Mouse (Mus musculus) megakaryocyte, embryonic 14.5 days (primary cell): ENCODE data around the gene Ubqln4.
A peak's percentile ranks its signal among the peaks of the same experiment; 100 is the strongest.

Experiments used
- FLI1 ChIP-seq: IDR thresholded peaks from 2 replicates; pipeline ENCODE4 v1.6.1; 2012; ENCODE audit warnings: low read length, inconsistent platforms, mixed read lengths
- GATA1 ChIP-seq: IDR thresholded peaks from 3 replicates; pipeline ENCODE4 v1.6.1; 2012; ENCODE audit warnings: mixed read lengths, low read length, inconsistent platforms, borderline replicate concordance

- TF ChIP-seq GATA1: no peak
- TF ChIP-seq FLI1: peak; percentile 35; the same call in 1 of the 2 replicates
Measured at GRCm38 (mm10) chr3:88552676-88553524, 658 bp upstream of the Ubqln4 start, which contains the start of gene Lamtor2.
